Mouse (Mus musculus) thymus, adult 2 months (tissue): ENCODE results near the gene Dok5.

Source experiments
- CTCF ChIP-seq: fragments of 200-500 bp; IDR thresholded peaks from 2 replicates; pipeline ENCODE4 v1.5.1; 2012; ENCODE audit warnings: mild to moderate bottlenecking, control low read depth, low read length, moderate library complexity, borderline replicate concordance; ENCODE audit not compliant: control insufficient read depth, poor library complexity, insufficient read depth; ENCODE audit errors: extremely low read depth
- POLR2A ChIP-seq: fragments of 200-500 bp; IDR thresholded peaks from 2 replicates; pipeline ENCODE4 v1.6.1; 2012; ENCODE audit warnings: mild to moderate bottlenecking, low read length, control low read depth, moderate library complexity; ENCODE audit not compliant: control insufficient read depth, poor library complexity, insufficient read depth; ENCODE audit errors: extremely low read depth

DNA sequence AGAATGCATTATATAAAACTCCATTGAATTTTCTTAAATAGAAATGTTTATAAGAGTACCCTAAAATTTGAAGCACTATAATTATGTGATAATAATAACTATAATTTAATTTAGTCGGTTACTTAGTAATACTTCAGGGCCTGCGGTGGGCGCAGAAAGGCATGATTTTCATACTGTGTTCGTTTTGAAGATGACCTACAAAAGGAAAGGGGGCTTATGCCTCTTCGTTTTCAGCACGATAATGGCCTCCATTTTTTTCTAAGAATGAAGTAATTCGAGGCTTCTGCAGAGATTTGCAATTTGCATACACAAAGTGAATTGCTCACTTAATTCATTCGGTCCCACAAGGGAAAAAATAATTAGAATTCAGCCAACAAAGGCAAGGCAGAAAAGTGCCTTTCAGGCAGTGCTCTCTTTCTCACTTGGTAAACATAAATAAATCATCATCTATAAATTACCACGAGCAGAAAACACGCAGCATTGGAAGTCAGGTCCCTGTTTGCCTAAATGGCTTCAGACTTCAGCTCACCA is 76.7 kb downstream of the Dok5 start:
- no peak for TF ChIP-seq CTCF
- no peak for TF ChIP-seq POLR2A
